Mouse (Mus musculus): ENCODE results near the gene Pih1h3b. TPM values are rescaled to one million over a fixed set of nuclear protein-coding genes. Genes with fewer than 3 reads are reported as not detected.

Gene Pih1h3b
- total RNA-seq (2023), result not detected

DNA sequence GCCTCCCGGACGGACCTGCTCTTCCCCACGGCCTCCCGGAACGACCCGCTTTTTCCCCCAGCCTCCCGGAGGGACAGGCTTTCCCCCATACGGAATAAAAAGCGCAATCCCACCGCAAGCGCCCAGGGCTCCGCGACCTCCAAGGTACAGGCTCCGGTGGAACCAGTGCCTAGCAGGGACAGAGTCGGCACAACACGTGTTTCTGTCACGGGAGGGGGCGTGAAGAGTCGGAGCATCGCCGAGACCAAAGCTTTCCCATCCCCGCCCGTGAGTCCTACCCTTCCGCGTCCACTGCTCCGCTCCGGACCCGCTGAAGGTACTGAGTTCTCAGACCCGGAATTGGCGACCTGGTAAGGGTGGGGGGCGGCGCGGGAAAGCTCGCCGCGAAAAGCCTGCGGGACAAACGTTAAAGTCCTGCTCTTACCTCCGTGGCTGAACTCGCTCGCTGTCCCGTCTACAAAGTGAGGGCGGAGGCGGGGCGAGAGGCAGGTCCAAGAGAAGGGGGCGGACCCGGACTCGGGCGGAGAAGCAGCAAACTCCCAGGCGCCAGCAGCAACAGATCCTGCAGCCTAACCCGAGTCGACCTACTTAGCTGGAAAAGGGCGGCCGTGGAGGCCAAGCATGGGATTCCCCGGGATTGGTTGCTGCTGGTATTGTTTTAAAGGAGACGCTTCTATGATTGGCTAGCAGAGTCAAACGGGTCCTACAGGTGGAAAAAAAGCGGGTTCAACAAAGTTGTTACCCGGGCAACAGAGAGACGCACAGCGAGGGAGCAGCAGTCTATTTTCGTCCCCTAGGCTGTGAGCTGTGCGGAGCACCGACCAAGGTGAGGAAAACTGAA is at the start of gene Pih1h3b, which contains the start of gene Nup62cl:
Gene Pih1h3b, plus strand, starts transcription at position 745 of the 841 bp plus-strand sequence.
Gene Nup62cl, minus strand, starts transcription at position 578 of the 841 bp plus-strand sequence.

Other genes with a start within 250 kb of the Pih1h3b start
- not detected for gene Morc4, start 191.2 kb upstream of the Pih1h3b start, total RNA-seq (2023)
- gene Rbm41, start 64.3 kb upstream of the Pih1h3b start, total RNA-seq (2023), result 10 to 100 TPM; 31.9 to 36.6 TPM
- gene Nup62cl, start 167 bp upstream of the Pih1h3b start, total RNA-seq (2023), result not detected

Data from T-cell, adult 66 days (primary cell).